Mouse (Mus musculus) kidney, adult 2 months (tissue): ENCODE data around the gene Sec23a.

ENCODE experiments used
- CTCF ChIP-seq: fragments of 200-500 bp; conservative IDR thresholded peaks from 2 replicates; pipeline ENCODE4 v1.5.1; 2011; ENCODE audit warnings: low read depth, mild to moderate bottlenecking, control low read depth, low read length, moderate library complexity, mixed read lengths; ENCODE audit not compliant: insufficient read depth, insufficient read length
- POLR2A ChIP-seq: fragments of 200-500 bp; IDR thresholded peaks from one replicate; pipeline ENCODE4 v1.6.1; 2011; ENCODE audit warnings: low read depth, low read length, control low read depth

- no peak for TF ChIP-seq CTCF
- no peak for TF ChIP-seq POLR2A
Measured at GRCm38 (mm10) chr12:59013234-59013633, 1.4 kb upstream of the Sec23a start, which contains the start of gene Gemin2.
